Mouse (Mus musculus) olfactory bulb, adult 2 months (tissue): ENCODE measurements at regions not wholly inside any gene's neighbourhood (a gene's known extent, or its start where the extent isn't known, plus 50 kb on each side); places are given as distances from the start of the nearest gene placed in this dataset.

Experiments
- CTCF ChIP-seq: fragments of 200-500 bp; IDR thresholded peaks from 2 replicates; pipeline ENCODE4 v1.5.1; 2012; ENCODE audit warnings: low read depth, mild to moderate bottlenecking, low read length, moderate library complexity; ENCODE audit not compliant: insufficient read depth
- POLR2A ChIP-seq: fragments of 200-500 bp; IDR thresholded peaks from 2 replicates; pipeline ENCODE4 v1.6.1; 2012; ENCODE audit warnings: mild to moderate bottlenecking, low read depth, low read length, moderate library complexity; ENCODE audit not compliant: insufficient read depth

DNA sequence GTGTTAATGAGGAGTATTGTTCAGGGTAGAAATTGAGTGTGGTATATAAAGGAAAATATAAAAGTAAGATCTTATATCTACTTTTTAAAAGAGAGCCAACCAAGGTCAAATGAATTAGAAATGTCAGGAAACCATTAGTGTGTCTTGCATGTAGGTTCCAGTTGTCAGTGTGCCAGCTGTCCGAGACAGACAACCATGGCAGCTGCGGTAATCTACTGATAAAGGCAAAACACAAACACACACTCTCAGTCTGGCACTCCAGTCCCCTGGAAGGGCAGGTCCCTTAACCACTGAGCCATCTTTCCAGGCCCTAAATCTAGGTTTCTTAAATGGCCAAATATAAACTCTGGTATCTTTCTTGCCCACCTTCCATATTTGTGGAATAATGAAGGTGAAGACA, 294.6 kb downstream of the Slc30a10 start:
- no peak for TF ChIP-seq CTCF
- TF ChIP-seq POLR2A, result no peak
